Mouse (Mus musculus): Measurements from ENCODE around the gene Fxyd7. TPM values are rescaled to one million over a fixed set of nuclear protein-coding genes. Genes with fewer than 3 reads are reported as not detected.

The Fxyd7 gene
- polyA plus RNA-seq, 2 experiments = 14.9 to 16.2 TPM

DNA sequence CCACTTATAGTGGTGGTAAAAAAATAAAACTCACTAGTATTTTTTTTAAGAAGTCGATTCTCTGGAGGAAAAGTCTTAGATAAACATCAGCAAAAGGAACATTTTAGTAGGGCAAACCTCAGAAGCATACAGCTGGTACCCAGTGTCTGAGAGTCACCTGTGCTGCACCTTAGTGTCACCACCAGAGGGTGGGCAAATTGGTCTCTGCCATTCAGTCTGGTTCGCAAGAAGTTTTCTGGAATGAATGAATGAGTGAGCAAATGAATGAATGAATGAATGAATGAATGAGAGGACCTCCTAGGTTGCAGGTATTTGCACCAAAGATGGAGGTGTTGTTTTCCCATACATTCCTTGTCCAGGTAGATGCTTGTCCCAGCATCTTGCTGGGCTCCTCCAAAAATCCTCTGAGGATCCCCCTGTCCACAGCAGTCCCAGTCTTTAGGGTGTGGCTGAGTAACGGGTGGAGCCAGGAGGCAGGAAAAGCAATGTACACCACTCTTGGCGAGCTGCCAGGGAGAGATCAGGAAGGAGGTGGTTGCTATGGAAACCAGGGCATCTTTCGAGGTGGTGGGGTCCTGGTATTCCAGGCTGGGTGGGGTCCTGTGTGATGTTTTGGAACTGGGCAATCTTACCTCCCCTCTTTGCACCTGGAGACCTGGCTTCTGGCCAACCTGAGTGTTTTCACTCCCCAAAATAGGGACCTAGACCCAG, 2.0 kb downstream of the Fxyd7 start:
- Histone ChIP-seq H3K36me3 (ENCODE audit: control insufficient read depth, insufficient read depth, low read length) (no peaks in the 10 kb centered on the region), H3K4me1 (ENCODE audit: control insufficient read depth, insufficient read depth, low read length) (peaks cover 44% of the 10 kb centered on the region), H3K9me3 (ENCODE audit: control insufficient read depth, low read length) (no peaks in the 10 kb centered on the region), H3K9ac (ENCODE audit: low read depth, low read length, severe bottlenecking) (no peak overlapping the region), H3K4me3 (replicated peaks; ENCODE audit: low read length) (peak overlapping the region; percentile 19), H3K27me3 (ENCODE audit: control insufficient read depth, insufficient read depth, low read length) (peaks cover 60% of the 10 kb centered on the region), H3K27ac (replicated peaks; ENCODE audit: low read depth, low read length) (no peak overlapping the region), H3K4me2 (replicated peaks; ENCODE audit: low read depth, low read length, severe bottlenecking) (peak overlapping the region; percentile 44)
- TF ChIP-seq POLR2A (IDR thresholded peaks at IDR 0.05; ENCODE audit: borderline replicate concordance, extremely low read depth, insufficient read depth, insufficient read length) = no peak
- 21% methylated on average over 5 of the region's 5 CpGs for WGBS
- DNase-seq (ENCODE audit: low spot score) (peak; percentile 34), ATAC-seq (ENCODE audit: low FRiP score, low read depth) (no peak)

DNA sequence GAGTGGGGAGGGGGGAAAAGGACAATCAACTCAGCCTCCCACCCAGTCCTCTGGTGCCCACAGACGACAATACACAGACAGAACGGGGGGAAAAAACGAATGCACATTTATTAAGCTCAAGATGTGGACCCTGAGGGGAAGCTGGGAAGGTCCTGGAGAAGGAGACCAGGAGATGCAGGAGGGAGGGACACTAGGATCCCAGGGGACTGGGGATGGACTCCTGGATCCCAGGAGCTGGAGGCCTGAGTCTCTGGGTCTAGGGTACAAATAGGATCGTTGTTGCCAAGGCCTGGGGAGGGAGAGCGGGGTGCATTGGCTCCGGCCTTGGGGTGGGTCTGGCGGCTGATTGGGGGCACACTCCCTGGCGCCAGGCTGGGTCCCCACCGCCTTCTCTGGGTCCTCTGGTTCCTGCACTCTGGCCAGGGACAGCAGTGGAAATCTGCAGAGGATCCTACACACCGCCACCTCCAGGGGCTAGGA, 8.8 kb downstream of the Fxyd7 start, which contains the start of gene Fxyd5:
Gene Fxyd5, minus strand, starts transcription at position 51 of the 480 bp plus-strand sequence.
- 0 out of 2 replicates have a peak, but pooled peaks cover 2% of the 10 kb centered on the region for H3K4me1 ChIP-seq (ENCODE audit: control insufficient read depth, insufficient read depth, low read length)
- peaks cover 34% of the 10 kb centered on the region for H3K27me3 ChIP-seq (ENCODE audit: control insufficient read depth, insufficient read depth, low read length)
- H3K36me3 ChIP-seq (ENCODE audit: control insufficient read depth, insufficient read depth, low read length) = no peaks in the 10 kb centered on the region
- H3K9ac ChIP-seq (ENCODE audit: low read depth, low read length, severe bottlenecking) = peak within 1 kb of the TSS; percentile 28; the same call in 1 of the 2 replicates
- peak within 1 kb of the TSS; percentile 19 for H3K4me3 ChIP-seq (replicated peaks; ENCODE audit: low read length)
- no peak for TF ChIP-seq POLR2A (IDR thresholded peaks at IDR 0.05; ENCODE audit: borderline replicate concordance, extremely low read depth, insufficient read depth, insufficient read length)
- DNase-seq (ENCODE audit: low spot score) (no peak), ATAC-seq (ENCODE audit: low FRiP score, low read depth) (no peak)
- WGBS = 39% methylated on average over 10 of the region's 10 CpGs
- no peak within 1 kb of the TSS for H3K27ac ChIP-seq (replicated peaks; ENCODE audit: low read depth, low read length)
- no peaks in the 10 kb centered on the region for H3K9me3 ChIP-seq (ENCODE audit: control insufficient read depth, low read length)
- H3K4me2 ChIP-seq (replicated peaks; ENCODE audit: low read depth, low read length, severe bottlenecking) = peak within 1 kb of the TSS; percentile 40

DNA sequence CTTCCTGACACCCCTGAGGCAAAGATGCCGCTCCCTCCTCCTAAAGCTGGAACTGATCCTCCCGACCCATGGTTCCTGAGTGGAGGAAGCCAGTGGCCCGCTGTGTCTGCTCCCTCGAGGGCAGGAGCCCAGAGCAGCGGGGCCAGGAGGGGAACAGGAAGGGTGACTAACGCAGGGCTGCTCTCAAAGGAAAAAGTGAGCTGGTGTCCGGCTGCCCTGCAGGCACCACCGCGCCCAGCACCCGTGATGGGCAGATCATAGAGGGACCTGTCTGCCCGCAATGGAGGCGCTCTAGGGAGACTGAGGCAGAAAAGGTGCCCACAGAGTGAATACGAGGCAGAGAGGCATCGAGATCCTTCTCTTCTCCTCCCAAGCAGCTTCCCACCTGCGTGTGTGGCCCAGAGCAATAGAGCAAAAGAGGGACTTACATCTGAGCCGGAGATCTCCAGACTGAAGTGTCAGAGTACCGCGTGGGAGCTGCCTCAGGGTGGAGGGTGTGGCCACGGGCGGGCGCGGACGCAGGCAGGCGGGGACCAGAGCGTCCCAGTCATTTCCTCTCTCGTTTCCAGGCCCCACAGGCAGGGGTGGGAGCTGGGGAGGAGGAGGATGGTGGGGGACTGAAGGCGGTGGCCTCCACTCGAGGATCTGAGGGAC, 9.5 kb downstream of the Fxyd7 start:
- Histone ChIP-seq H3K9me3 (ENCODE audit: control insufficient read depth, low read length) (no peaks in the 10 kb centered on the region), H3K4me2 (replicated peaks; ENCODE audit: low read depth, low read length, severe bottlenecking) (peak overlapping the region; percentile 40), H3K4me3 (replicated peaks; ENCODE audit: low read length) (peak overlapping the region; percentile 19), H3K9ac (ENCODE audit: low read depth, low read length, severe bottlenecking) (peak overlapping the region; percentile 28; the same call in 1 of the 2 replicates), H3K27me3 (ENCODE audit: control insufficient read depth, insufficient read depth, low read length) (peaks cover 34% of the 10 kb centered on the region), H3K36me3 (ENCODE audit: control insufficient read depth, insufficient read depth, low read length) (no peaks in the 10 kb centered on the region), H3K4me1 (ENCODE audit: control insufficient read depth, insufficient read depth, low read length) (0 out of 2 replicates have a peak, but pooled peaks cover 2% of the 10 kb centered on the region), H3K27ac (replicated peaks; ENCODE audit: low read depth, low read length) (no peak overlapping the region)
- 0 out of 2 replicates have a peak, but pooled peaks have one; percentile 34 for TF ChIP-seq POLR2A (IDR thresholded peaks at IDR 0.05; ENCODE audit: borderline replicate concordance, extremely low read depth, insufficient read depth, insufficient read length)
- DNase-seq (ENCODE audit: low spot score) (no peak), ATAC-seq (ENCODE audit: low FRiP score, low read depth) (peak; percentile 67; the same call in 1 of the 2 replicates)
- under 1% methylated on average over 28 of the region's 28 CpGs for WGBS

DNA sequence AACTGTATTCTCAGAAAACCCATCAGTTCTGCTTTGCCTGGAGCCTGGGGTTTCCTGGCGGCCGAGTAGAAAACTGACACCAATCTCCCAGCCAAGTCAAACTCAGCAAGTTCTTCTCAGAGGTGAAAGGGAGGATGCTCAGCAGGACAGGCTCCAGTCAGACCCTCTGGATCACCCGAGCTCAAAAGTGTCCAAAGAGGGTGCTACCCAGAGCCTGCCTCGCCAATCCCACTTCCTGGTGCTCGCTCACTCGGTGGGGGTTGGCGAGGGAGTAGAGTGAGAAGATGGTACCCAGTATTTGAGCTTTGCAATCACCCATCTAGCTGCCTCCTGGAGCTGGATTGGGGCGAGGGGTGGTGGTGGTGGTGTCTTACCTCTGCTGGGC, 10.3 kb downstream of the Fxyd7 start:
- Histone ChIP-seq H3K27me3 (ENCODE audit: control insufficient read depth, insufficient read depth, low read length) (peaks cover 34% of the 10 kb centered on the region), H3K27ac (replicated peaks; ENCODE audit: low read depth, low read length) (no peak overlapping the region), H3K4me1 (ENCODE audit: control insufficient read depth, insufficient read depth, low read length) (0 out of 2 replicates have a peak, but pooled peaks cover 2% of the 10 kb centered on the region), H3K4me3 (replicated peaks; ENCODE audit: low read length) (peak overlapping the region; percentile 19; the same call in 1 of the 2 replicates), H3K9ac (ENCODE audit: low read depth, low read length, severe bottlenecking) (no peak overlapping the region), H3K36me3 (ENCODE audit: control insufficient read depth, insufficient read depth, low read length) (no peaks in the 10 kb centered on the region), H3K9me3 (ENCODE audit: control insufficient read depth, low read length) (no peaks in the 10 kb centered on the region), H3K4me2 (replicated peaks; ENCODE audit: low read depth, low read length, severe bottlenecking) (no peak overlapping the region)
- no peak for TF ChIP-seq POLR2A (IDR thresholded peaks at IDR 0.05; ENCODE audit: borderline replicate concordance, extremely low read depth, insufficient read depth, insufficient read length)
- 38% methylated on average over 8 of the region's 8 CpGs for WGBS
- ATAC-seq (ENCODE audit: low FRiP score, low read depth) = no peak
- DNase-seq (ENCODE audit: low spot score) = no peak

DNA sequence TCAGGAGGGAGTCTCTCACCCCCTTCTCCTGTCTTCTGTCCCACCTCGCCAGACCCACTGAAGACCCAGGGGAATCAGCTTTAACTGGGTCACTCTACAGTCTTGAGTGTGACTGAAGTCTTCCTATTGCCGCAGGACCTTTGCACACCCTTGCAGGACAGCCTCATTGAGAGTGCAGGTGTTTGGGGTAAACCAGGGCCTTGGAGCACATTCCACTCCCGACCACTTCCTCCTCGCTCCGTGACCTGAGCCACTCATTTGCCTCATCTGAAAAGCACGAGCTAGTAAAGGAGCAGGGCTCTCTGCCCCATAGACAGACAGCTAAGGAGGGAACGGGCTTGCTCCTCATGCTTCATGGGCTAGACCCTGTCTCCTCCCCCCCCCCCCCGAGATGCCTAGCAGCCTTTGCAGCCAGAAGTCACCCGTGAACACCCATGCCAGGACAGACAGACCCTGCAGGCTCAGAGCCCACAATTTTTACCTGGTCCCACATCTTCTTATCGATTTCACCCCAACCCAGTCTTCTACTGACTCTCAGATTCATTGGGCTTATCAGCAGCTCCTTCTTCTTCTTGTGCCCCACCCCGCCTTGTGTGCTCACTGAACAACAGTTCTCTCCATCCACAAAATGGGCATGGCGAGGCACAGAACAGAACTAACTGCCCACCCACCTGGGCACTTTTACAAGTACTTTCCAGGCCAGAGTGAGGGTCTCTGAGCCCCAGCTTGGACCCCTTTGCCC, 10.8 kb downstream of the Fxyd7 start:
- H3K4me2 ChIP-seq (replicated peaks; ENCODE audit: low read depth, low read length, severe bottlenecking) = no peak overlapping the region
- no peak for DNase-seq (ENCODE audit: low spot score)
- H3K36me3 ChIP-seq (ENCODE audit: control insufficient read depth, insufficient read depth, low read length) = no peaks in the 10 kb centered on the region
- no peak for ATAC-seq (ENCODE audit: low FRiP score, low read depth)
- WGBS = 84% methylated on average over 11 of the region's 12 CpGs
- no peak for TF ChIP-seq POLR2A (IDR thresholded peaks at IDR 0.05; ENCODE audit: borderline replicate concordance, extremely low read depth, insufficient read depth, insufficient read length)
- H3K4me3 ChIP-seq (replicated peaks; ENCODE audit: low read length) = no peak overlapping the region
- H3K27ac ChIP-seq (replicated peaks; ENCODE audit: low read depth, low read length) = no peak overlapping the region
- 0 out of 2 replicates have a peak, but pooled peaks cover 2% of the 10 kb centered on the region for H3K4me1 ChIP-seq (ENCODE audit: control insufficient read depth, insufficient read depth, low read length)
- H3K9ac ChIP-seq (ENCODE audit: low read depth, low read length, severe bottlenecking) = no peak overlapping the region
- peaks cover 33% of the 10 kb centered on the region for H3K27me3 ChIP-seq (ENCODE audit: control insufficient read depth, insufficient read depth, low read length)
- no peaks in the 10 kb centered on the region for H3K9me3 ChIP-seq (ENCODE audit: control insufficient read depth, low read length)

All from limb, embryonic 14.5 days (tissue).